Mouse (Mus musculus) neural tube, embryonic 14.5 days (tissue): ENCODE measurements around the gene Ppfibp1. TPM values are rescaled to one million over a fixed set of nuclear protein-coding genes. Genes with fewer than 3 reads are reported as not detected.

Experiments used
- ATAC-seq: fragments of 200-750 bp; cut with Nextera tagmentation; 2 replicates; pipeline ENCODE4 v1.8.0; 2017; ENCODE audit warnings: low read depth, mild to moderate bottlenecking, moderate TSS enrichment, moderate library complexity
- H3K27ac ChIP-seq: fragments of 300-500 bp; sonication (generic); 2 replicates; pipeline ENCODE4 v1.5.1; 2014; ENCODE audit warnings: low read depth, mild to moderate bottlenecking, control low read depth, low read length, moderate library complexity, mixed read lengths
- H3K27me3 ChIP-seq: fragments of 300-500 bp; sonication (generic); 2 replicates; pipeline ENCODE4 v1.6.1; 2014; ENCODE audit warnings: low read length; ENCODE audit not compliant: control insufficient read depth, insufficient read depth
- H3K36me3 ChIP-seq: fragments of 300-500 bp; sonication (generic); 2 replicates; pipeline ENCODE4 v1.6.1; 2014; ENCODE audit warnings: low read length, mixed read lengths; ENCODE audit not compliant: control insufficient read depth, insufficient read depth
- H3K4me1 ChIP-seq: fragments of 300-500 bp; sonication (generic); 2 replicates; pipeline ENCODE4 v1.6.1; 2014; ENCODE audit warnings: low read length; ENCODE audit not compliant: control insufficient read depth, insufficient read depth
- H3K4me2 ChIP-seq: fragments of 300-500 bp; sonication (generic); 2 replicates; pipeline ENCODE4 v1.6.1; 2014; ENCODE audit warnings: mild to moderate bottlenecking, low read depth, low read length, control low read depth
- H3K4me3 ChIP-seq: fragments of 300-500 bp; sonication (generic); 2 replicates; pipeline ENCODE4 v1.5.1; 2014; ENCODE audit warnings: low read depth, low read length, control low read depth, mixed read lengths
- H3K9ac ChIP-seq: fragments of 300-500 bp; sonication (generic); replicated peaks from 2 replicates; pipeline ENCODE4 v1.6.1; 2014; ENCODE audit warnings: low read depth, mild to moderate bottlenecking, control low read depth, low read length, mixed read lengths
- H3K9me3 ChIP-seq: fragments of 300-500 bp; sonication (generic); 2 replicates; pipeline ENCODE4 v1.6.1; 2016; ENCODE audit warnings: low read length; ENCODE audit not compliant: control insufficient read depth
- WGBS: fragments of 180-500 bp; shearing (Covaris S2); extraction: QIAGEN DNeasy Blood & Tissue Kit; methylation state at CpG from one replicate; pipeline ENCODE4 v1.1.7; 2014; 5-methylcytosine and 5-hydroxymethylcytosine counted together
- polyA plus RNA-seq: library from polyadenylated mRNA; unstranded; fragments of >200 nt; fragmentation: Nextera tagmentation; extraction: Ambion mirVana; gene quantifications from 2 replicates; pipeline ENCODE4 v1.2.1, GENCODE M21; 2014

Ppfibp1 gene
- polyA plus RNA-seq, 1 experiment from 2014 or later = 8.5 TPM

DNA sequence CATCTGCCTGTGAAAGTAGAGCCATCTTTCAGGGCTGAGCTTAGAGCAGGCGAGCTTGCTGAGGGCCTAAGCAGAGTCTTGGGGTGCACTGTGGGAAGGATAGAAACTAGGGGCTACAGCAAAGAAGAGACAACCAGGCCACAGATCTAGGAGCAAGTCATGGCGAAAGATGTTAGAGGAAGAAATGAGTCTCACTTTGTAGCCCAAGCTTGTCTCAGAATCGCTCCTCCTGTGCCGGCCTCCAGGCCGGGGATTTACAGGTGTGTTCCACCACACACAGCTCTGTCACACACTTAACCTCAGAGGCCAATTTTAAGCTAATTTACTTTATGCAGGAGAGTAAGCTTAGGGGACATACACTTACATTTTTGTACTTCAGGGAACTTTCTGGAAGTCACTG, 130.1 kb downstream of the Ppfibp1 start:
- Histone ChIP-seq H3K27me3 (no peaks in the 10 kb centered on the region), H3K4me1 (no peaks in the 10 kb centered on the region), H3K4me2 (no peak overlapping the region), H3K4me3 (no peak overlapping the region), H3K9ac (no peak overlapping the region), H3K36me3 (no peaks in the 10 kb centered on the region; the same call in 1 of the 2 replicates), H3K27ac (no peak overlapping the region), H3K9me3 (no peaks in the 10 kb centered on the region)
- WGBS = 93% methylated on average over 5 of the region's 5 CpGs
- ATAC-seq = no peak

- H3K4me2 ChIP-seq = no peak overlapping the region
- H3K9ac ChIP-seq = no peak overlapping the region
- H3K4me3 ChIP-seq = no peak overlapping the region
- no peak for ATAC-seq
- H3K27me3 ChIP-seq = no peaks in the 10 kb centered on the region
- H3K27ac ChIP-seq = no peak overlapping the region
- no peaks in the 10 kb centered on the region; the same call in 1 of the 2 replicates for H3K36me3 ChIP-seq
- no peaks in the 10 kb centered on the region for H3K9me3 ChIP-seq
- no peaks in the 10 kb centered on the region for H3K4me1 ChIP-seq
- 92% methylated on average over 5 of the region's 5 CpGs for WGBS
Measured at GRCm38 (mm10) chr6:147021181-147021580, 132.9 kb downstream of the Ppfibp1 start.

DNA sequence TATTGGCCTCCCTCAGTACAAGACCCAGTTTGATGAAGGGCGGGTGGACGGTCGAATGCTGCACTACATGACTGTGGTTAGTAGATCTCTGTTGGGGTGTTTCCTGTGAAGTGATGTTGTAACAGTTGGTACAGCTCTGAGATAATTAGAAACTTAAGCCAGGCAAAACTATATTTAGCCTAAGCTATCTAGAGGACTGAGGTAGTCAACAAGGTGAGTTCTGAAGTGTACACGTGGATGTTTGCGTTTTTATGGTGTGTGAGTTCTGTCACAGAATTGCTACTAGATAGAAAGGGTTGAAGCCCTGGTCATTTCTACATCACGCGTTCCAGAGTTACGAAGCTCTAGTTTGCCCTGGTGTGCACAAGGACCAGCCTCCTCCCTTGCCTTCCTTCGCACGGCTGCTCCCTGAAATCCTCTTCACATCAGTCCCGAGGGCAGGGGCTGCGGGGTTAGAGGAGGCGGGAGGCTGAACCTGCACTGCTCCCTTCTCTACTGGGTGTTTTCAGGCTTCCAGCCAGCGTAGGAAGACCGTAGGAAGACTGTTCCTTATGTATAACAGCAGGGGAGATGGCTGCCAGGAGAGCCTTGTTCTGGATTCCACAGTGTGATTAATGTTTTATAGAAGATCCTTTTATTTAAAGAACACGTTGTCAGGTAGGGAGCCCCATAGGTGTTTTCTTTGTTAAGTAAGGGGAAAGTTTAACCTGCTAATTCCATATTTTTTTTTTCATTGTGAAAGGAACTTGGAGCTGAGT, 134.3 kb downstream of the Ppfibp1 start:
- WGBS = 86% methylated on average over 16 of the region's 16 CpGs
- no peak overlapping the region for H3K9ac ChIP-seq

GRCm38 (mm10) chr6:147023133-147023395, 134.8 kb downstream of the Ppfibp1 start:
- Histone ChIP-seq H3K4me3 (no peak overlapping the region), H3K9me3 (no peaks in the 10 kb centered on the region), H3K4me1 (no peaks in the 10 kb centered on the region), H3K4me2 (no peak overlapping the region), H3K27ac (no peak overlapping the region), H3K36me3 (no peaks in the 10 kb centered on the region), H3K27me3 (no peaks in the 10 kb centered on the region), H3K9ac (no peak overlapping the region)
- WGBS = 84% methylated on average over 2 of the region's 2 CpGs
- no peak for ATAC-seq

More for the DNA sequence above, 134.3 kb downstream of the Ppfibp1 start:
- H3K4me2 ChIP-seq = no peak overlapping the region
- no peaks in the 10 kb centered on the region for H3K36me3 ChIP-seq
- no peaks in the 10 kb centered on the region for H3K4me1 ChIP-seq
- no peak for ATAC-seq
- no peaks in the 10 kb centered on the region for H3K27me3 ChIP-seq
- H3K9me3 ChIP-seq = no peaks in the 10 kb centered on the region
- no peak overlapping the region for H3K4me3 ChIP-seq
- no peak overlapping the region for H3K27ac ChIP-seq

DNA sequence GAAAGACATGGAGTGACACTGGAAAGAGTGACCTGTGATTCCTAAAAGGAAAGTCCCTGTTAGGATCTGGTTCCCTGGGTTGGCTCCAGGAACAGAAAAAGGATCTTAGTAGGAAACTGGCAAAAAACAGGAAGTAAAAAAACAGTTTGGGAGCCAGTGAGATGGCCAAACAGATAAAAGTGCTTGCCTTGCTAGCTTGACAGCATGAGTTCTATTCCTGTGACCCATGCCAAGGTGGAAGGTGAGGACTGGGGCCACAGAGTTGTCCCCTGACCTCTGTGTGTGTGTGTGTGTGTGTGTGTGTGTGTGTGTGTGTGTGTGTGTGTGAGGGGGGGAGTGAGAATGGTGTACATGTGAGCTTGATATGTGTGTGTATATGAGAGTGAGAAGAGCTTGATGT, 135.3 kb downstream of the Ppfibp1 start:
- Histone ChIP-seq H3K9me3 (no peaks in the 10 kb centered on the region), H3K4me3 (no peak overlapping the region), H3K27ac (no peak overlapping the region), H3K4me1 (no peaks in the 10 kb centered on the region), H3K9ac (no peak overlapping the region), H3K4me2 (no peak overlapping the region), H3K36me3 (no peaks in the 10 kb centered on the region), H3K27me3 (no peaks in the 10 kb centered on the region)
- ATAC-seq = no peak

DNA sequence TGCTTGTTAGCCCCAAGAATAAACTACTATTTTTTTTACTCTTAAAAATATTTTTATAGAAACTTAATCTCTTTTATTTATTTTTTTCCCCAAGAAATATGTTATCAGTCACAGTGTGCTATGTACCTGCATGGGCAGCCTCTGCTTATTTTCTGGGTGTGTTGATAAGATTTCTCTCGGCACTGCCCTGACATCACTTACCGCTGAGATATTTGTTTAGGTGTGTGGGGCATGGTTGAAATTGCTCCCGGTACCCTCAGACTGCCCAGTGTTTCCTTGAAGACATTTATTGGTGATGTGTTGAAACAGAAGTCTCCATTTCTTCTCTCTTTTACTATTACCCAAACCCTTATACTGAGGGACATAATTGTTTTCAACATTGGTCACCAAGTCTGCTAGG, 136.5 kb downstream of the Ppfibp1 start:
- 88% methylated on average over 3 of the region's 3 CpGs for WGBS
- Histone ChIP-seq H3K27ac (no peak overlapping the region), H3K9ac (no peak overlapping the region), H3K27me3 (no peaks in the 10 kb centered on the region), H3K4me2 (no peak overlapping the region), H3K36me3 (no peaks in the 10 kb centered on the region), H3K4me1 (no peaks in the 10 kb centered on the region), H3K9me3 (no peaks in the 10 kb centered on the region), H3K4me3 (no peak overlapping the region)
- no peak for ATAC-seq

GRCm38 (mm10) chr6:147028396-147028795, 140.1 kb downstream of the Ppfibp1 start:
- Histone ChIP-seq H3K27me3 (no peaks in the 10 kb centered on the region), H3K4me2 (no peak overlapping the region), H3K9me3 (no peaks in the 10 kb centered on the region), H3K9ac (no peak overlapping the region), H3K27ac (no peak overlapping the region), H3K36me3 (no peaks in the 10 kb centered on the region), H3K4me3 (no peak overlapping the region), H3K4me1 (no peaks in the 10 kb centered on the region)
- WGBS = 88% methylated on average over 2 of the region's 2 CpGs
- ATAC-seq = no peak

GRCm38 (mm10) chr6:147029591-147029990, 141.3 kb downstream of the Ppfibp1 start:
- Histone ChIP-seq H3K4me2 (no peak overlapping the region), H3K4me1 (no peaks in the 10 kb centered on the region), H3K36me3 (no peaks in the 10 kb centered on the region), H3K9ac (no peak overlapping the region), H3K9me3 (no peaks in the 10 kb centered on the region), H3K4me3 (no peak overlapping the region), H3K27me3 (no peaks in the 10 kb centered on the region), H3K27ac (no peak overlapping the region)
- ATAC-seq = no peak
- 93% methylated on average over 9 of the region's 9 CpGs for WGBS

DNA sequence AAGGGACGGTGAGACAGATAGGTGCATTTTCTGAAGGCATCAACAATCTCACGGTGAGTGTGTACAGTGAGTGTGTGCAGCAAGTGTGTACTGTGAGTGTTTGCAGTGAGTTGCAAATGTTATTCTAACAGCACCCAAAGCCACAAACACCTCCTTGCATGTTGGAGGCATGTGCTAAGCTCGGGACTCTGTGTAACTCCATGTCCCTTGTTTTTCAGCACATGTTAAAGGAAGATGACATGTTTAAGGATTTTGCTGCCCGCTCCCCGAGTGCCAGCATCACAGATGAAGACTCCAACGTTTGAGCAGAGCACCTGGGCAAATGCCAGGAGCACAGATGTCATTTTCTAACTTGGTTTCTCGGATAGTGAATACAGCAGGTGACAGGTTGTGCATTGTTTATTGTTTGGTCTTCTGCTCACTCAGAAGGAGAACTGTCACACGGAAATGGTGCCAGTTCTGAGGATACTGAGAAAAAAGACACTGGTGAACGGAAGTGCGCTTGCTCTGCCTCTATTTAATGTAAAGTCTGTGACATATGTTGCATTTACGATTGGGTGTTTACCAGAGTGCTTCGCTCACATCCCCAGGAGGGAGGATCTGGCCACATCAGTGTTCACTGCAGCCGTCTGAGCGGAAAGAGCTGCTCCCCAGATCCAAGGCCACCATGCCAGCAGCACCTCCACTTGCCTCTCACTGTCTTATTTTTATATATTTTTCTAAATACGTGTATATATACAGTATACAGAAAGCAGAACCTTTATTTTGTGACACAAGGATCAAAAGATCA, 142.0 kb downstream of the Ppfibp1 start:
- Histone ChIP-seq H3K4me3 (no peak overlapping the region), H3K27ac (no peak overlapping the region), H3K4me1 (no peaks in the 10 kb centered on the region), H3K4me2 (no peak overlapping the region), H3K9me3 (no peaks in the 10 kb centered on the region), H3K36me3 (no peaks in the 10 kb centered on the region), H3K9ac (no peak overlapping the region), H3K27me3 (no peaks in the 10 kb centered on the region)
- no peak for ATAC-seq
- 82% methylated on average over 15 of the region's 15 CpGs for WGBS
